Mouse (Mus musculus) spleen, adult 2 months (tissue): ENCODE data around the gene Btnl10.

ENCODE experiments used
- CTCF ChIP-seq: fragments of 200-500 bp; IDR thresholded peaks from 2 replicates; pipeline ENCODE4 v1.5.1; 2011; ENCODE audit warnings: mild to moderate bottlenecking, inconsistent platforms; ENCODE audit not compliant: insufficient read depth, insufficient read length, insufficient replicate concordance; ENCODE audit errors: extremely low read depth
- POLR2A ChIP-seq: fragments of 200-500 bp; IDR thresholded peaks from 2 replicates; pipeline ENCODE4 v1.6.1; 2011; ENCODE audit warnings: low read depth, low read length, inconsistent platforms

GRCm38 (mm10) chr11:58938322-58939087 lies 20.8 kb downstream of the Btnl10 start, which contains the start of gene Rnf187:
- TF ChIP-seq CTCF (no peak), POLR2A (peak; percentile 80)
